Mouse (Mus musculus) ovary, adult 18-20 months (tissue): Measurements from ENCODE around the gene Ccdc121.
"Not testable (repeated sequence)": the region's sequence is repeated elsewhere in the genome, so short reads cannot be mapped to it uniquely, and the experiment has no call there.

Experiments used
- DNase-seq: peaks from one replicate; pipeline ENCODE4 v3.0.0; 2022; ENCODE audit warnings: low spot score, mixed read lengths

Ccdc121 gene

DNA sequence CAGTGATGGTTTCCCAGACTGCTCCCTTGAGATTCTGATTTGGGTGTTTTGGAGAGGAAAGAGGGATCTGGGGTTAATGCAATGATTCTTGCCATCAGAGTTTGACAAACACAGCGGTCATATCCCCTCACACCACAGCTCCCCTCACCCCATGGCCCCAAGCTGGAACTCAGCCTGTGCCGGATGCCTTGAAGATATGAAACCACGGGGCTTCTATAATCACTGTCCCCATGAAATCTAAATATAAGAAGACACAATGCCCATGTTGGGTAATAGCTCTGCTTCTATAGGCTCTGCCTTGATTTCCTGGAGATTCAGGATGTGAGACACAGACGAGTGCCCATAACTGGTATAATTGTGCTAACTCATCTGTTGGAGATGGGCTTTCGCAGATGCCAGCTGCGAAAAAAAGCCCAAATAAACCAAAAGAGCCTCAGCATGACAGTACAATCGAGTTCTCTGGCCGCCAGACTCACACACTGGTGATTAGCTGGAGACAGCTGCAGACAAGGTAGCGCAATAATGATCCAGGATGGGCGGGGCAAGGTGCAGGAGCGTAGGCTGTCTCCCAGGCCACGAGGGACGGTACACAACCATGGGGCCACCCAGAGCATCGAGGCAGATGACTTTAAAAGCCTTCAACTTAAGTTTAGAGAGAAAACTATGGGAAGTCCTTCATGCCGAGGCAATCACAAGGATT lies 1.3 kb upstream of the Ccdc121 start:
- no peak for DNase-seq

DNA sequence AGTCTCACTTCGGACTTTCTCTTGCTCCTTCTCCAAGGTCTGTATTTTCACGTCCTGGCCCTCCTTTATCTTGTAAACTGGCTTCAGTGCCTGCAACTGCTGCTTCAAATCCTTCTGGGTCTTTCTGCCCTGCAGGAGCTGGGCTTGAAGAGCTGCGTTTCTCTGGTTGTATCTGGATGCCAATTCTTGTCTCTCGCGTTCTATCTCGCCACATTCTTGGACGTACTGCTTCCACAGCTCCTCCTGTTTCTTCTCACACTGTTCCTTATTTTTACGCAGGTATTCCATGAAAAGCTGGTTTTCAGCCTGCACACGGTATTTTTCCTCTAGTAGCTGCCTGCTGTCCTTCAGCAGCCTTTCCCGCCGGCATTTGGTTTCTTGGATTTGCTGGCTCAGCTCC lies 396 bp downstream of the Ccdc121 start:
- DNase-seq, result not testable (repeated sequence)

DNA sequence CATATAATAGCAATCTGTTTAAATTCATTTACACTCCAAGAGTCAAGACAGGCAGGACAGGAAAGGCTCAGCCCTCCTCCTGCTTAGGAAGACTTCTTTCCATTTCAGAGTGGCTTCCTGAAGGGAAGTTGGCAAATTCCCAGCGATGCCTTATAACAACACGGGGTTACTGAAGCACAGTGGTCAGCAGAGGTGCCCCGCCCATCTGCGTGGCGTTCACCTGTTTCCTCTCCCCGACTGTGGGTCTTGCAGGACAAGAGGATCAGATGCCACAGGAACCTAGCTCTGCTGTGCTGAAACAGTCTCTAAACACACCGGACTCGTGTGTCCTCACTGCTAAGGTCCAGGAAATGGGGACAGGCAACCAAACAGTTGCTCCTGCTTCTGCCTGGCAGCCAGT lies 5.9 kb downstream of the Ccdc121 start:
- no peak for DNase-seq

DNA sequence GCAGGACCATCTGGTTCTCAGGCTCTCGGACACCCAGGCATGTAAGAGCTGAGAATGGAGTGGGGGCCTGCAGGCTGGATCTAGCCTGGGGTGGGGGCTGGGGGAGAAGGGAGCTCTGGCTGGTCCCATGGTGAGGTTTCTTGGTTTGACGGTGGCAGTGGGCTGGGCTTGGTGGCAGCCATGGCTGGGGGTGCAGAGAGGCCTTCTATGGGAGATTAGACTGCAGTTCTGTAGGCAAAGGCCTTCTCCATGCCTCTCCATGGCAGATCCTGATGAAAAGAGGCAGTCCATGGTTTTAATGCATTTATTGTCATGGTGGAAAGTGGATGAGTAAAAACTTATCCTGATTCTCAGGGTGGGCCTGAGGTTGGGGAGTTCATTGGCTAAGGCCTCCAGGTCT lies 7.8 kb downstream of the Ccdc121 start:
- no peak for DNase-seq

DNA sequence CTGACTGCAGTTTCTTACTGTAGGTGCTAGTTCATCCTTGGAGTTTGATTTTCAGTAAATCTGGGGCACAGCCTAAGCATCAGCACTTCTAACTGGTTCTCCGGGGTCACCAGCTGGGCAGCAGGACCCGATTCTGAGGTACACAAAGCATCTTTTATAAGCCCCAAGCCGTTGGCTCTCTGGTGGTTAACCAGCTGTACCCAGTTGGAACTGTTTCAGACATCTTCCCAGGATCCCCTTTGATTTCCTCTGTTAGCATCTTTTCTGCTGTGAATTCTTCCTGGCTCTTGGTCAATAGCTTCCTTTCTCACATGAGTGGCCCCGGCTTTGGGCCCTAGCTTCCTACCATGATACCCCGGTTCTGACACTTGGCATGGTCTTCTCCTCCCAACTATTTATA lies 26.6 kb downstream of the Ccdc121 start:
- no peak for DNase-seq

DNA sequence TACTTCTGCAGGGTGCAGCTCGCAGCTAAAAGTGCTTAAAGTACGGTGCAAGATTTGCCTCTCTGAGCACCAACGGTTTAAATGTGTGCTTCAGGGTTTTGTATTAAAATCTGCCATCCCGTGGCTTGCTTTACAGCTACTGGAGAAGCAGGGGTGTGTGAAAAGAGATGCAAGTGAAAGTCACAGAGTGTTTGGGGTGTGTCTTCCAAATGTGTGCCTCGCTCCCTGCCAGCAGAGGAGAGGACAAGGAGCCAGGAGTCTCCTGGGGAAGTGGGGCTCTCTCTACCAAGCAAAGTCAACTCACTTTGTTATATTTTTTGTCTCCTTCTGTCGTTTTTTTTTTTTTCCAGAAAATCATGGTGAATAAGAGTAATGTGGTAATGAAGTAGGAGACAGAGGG lies 34.7 kb downstream of the Ccdc121 start:
- DNase-seq, result no peak

DNA sequence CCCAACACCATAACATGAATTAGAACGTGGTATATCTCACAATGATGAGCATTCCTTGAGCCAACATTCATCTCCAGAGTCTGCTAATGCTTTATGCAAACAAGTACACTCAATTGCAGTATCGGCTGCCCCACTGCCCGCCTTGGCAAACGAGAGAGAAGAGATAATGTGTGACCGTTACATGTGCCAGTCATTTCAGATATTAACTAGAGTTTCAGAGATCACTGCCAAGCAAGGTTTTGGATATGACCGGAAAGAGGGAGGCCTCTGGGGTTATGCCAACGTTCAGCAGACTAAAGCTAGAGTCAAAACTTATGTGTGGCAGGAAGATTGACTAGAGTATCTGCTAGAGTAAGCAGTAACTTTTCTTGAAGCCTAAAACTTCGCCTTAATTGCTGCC lies 35.1 kb downstream of the Ccdc121 start:
- DNase-seq, result no peak

DNA sequence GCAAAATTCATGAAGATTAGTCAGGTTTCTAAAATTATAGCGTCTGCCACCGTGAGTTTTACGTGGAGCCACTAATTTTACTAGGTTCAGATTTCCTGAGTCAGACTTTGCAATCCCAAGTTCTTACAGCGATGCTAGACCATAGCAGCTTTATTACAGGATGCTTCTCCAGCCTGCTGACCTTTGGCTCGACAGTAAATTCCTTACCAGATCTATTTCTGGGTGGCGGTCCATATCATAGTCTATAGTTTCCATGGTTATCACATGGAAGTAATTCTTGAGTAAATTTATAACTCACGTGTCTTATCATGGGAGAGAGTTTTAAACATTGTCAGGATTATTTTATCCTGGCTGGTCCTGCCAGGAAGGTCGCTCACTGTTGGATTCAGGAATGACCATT lies 41.8 kb downstream of the Ccdc121 start:
- DNase-seq, result no peak

DNA sequence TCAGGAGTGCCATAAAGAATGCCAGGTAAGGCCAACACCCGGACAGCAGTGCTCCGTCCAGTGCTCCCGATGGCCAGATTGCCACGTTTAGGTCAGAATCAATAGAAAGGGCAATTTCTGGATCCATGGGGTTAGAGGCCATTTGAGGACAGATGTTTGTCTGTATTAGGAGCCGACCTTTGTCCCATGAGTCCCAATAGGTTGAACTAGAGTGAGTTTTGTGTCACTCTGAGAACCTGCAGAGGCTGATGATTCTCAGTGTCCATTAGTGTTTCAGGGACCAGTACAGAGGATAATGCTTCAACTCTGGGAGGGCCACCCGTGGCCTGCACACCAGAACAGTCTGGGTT lies 44.0 kb downstream of the Ccdc121 start:
- DNase-seq, result no peak

DNA sequence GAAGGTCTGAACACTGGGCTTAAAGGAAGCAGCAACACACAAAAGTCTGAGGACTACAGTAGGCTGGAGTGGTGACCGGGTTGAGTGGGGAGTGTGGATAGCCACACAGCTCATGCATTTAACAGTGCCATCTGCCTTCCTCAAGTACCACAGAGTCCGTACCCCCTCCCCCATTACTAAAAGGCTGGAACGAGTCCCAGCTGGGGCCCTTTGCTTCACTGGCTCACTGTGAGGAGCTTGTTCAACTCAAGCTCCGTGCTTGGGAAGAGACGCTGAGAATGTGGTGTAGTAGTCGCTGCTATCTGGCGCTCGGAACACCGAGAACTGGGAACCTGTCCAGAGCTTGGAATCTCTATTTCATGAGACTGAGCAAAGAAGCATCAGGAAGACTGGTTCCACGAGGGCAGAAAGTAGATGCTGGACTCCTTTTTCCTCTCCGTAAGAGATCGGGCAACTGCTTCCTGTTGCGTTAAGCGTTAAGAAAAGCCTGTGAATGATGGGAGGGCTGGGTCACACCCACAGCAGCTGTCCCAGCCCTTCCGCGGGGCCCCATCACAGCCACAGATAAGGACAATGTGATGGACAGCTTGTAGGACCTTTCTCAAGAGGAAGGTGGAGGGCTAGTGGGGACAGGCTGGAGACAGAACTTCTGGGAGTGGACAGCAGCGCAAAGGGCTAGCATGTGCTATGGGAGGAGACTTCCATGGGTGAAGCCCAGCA lies 44.5 kb downstream of the Ccdc121 start:
- DNase-seq, result no peak

DNA sequence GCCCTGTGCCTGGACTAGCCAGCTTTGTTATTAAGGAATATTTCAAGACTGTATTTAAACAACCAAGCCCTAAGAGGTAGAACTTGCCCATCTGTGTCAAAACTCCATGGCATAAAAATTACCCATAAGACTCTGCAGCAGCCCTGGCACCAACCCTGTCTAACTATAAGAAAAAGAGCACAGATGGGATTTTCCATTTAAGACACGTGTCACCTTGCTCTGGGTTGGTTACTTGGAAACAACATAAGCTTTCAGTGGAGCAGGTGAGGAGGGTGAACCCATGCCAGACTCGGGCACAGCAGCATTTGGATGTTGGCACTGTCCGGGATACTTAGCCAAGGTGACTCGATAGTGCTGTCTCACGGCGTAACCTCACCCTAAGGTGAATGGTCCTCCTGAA lies 45.2 kb downstream of the Ccdc121 start:
- no peak for DNase-seq

DNA sequence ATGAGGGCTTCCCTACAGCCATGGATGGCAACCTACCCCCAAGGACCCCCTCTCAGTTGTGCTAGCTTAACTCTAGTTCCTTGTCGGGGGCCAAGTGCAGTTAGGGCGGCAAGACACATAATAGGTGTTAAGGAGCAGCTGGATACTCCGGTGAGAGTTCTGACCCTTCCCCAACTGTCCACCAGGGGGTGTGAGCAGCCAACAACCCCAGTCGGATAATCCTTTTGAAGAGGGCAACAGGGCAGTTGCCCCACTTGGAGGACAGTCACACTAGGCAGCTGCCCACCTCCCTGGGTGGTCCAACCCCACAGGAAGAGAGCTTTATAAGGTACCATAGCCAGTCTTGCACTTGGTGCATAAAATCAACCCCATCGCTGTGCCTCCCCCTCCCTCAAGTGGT lies 46.2 kb downstream of the Ccdc121 start:
- DNase-seq, result no peak

DNA sequence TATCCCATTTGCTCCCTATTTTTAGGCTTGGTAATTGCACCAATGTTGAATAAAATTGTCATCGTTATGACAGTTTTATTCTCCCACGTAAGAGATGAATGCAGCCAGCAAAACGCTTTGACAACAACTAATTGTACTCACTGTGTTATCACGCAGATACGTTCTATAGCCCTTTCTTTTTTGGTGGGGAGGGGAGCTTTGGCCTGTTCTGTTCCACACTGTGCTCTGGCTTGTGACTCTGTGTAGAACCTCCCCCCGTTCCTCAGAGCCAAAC lies 48.4 kb downstream of the Ccdc121 start:
- DNase-seq, result no peak

DNA sequence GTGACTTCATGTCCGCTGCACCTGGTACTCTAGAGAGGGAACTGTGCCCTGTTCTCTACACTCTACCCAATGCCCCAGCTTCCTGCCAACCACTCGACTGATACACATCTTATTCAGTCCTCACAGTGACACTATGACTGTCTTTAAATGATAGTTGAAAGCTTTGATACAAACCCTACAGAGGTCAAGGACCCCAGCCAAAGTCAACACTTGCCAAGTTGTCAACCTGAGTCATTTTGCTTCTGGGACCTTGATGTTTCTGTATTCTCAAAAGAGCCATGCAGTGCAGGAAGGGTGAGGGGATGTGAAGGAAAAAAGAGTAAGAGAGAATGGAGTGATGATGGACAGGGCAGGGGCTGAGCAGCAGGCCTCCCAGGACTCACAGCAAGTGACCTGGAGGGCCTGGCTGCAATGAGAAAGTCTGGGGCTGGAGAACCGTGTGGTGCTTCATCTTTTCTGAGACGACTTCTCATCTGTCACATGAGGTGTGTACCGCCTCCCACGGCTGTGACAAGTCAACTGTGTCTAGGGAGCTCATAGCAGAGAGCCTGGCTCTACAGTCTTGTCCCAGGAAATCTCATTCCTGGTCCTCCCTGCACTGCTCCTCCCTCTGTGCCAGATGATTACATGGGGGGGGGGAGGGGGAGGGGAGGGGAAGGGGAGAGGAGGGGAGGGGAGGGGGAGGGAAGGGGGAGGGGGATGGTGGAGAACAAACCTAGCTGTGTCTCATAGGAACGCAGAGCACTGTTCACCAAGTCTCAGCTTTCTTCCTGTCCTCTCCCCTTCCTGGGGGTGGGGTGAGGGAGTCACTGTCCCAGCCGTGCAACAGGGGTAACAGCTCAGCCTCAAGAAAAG lies 49.0 kb downstream of the Ccdc121 start:
- DNase-seq, result no peak

DNA sequence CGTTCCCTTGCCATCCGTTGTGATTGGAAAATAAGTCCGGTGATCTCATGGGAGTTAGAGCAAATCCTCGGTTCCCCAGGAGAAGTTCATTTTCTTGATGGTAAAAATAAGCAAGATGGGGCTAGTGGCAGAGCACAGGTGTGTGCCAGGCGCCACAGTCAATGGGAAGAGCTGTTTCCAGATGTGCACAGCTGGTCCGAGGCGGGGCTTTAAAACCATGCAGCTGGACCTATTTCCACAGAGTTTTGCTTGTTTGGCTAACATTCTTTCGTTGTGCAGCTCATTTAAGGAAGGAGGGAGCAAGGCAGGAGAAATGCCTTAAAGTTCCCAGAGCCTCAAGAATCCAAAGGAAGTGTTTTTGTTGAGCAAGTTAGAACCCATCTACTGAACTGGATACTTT lies 49.8 kb downstream of the Ccdc121 start:
- no peak for DNase-seq

DNA sequence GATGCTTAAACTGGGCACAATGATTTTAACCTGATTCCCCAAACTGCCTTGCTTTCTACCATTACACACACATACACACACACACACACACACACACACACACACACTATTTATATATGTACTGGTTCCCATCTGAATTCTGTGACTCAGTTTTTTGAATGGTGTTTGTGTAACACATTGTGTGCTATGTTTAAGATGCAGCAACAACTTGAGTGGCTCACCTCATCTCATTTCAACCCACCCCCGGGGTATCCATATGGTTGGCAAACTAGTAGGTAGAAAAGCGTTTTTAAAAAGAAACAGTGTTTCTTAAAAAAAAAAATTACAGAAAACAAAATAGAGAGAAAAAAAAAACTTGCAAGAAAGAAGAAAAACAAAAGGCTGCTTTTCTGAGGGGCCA lies 51.0 kb downstream of the Ccdc121 start:
- DNase-seq, result no peak
